Mouse (Mus musculus) heart, postnatal 0 days (tissue): ENCODE results near the gene Dpp6. TPM values are rescaled to one million over a fixed set of nuclear protein-coding genes. Genes with fewer than 3 reads are reported as not detected.

ENCODE experiments used
- ATAC-seq: fragments of 200-750 bp; cut with Nextera tagmentation; 2 replicates; pipeline ENCODE4 v1.8.0; 2017; ENCODE audit warnings: low read depth, moderate number of reproducible peaks, moderate library complexity; ENCODE audit not compliant: insufficient read depth
- DNase-seq: peaks from one replicate; pipeline ENCODE4 v3.0.0-alpha.2; 2016; ENCODE audit warnings: low spot score
- H3K27ac ChIP-seq: fragments of 300-500 bp; sonication (generic); 2 replicates; pipeline ENCODE4 v1.5.1; 2014; ENCODE audit warnings: low read depth, mild to moderate bottlenecking
- H3K27me3 ChIP-seq: fragments of 300-500 bp; sonication (generic); 2 replicates; pipeline ENCODE4 v1.6.1; 2014; ENCODE audit warnings: low read length, mixed read lengths; ENCODE audit not compliant: control insufficient read depth, insufficient read depth
- H3K36me3 ChIP-seq: fragments of 300-500 bp; sonication (generic); replicated peaks from 2 replicates; pipeline ENCODE4 v1.6.1; 2014; ENCODE audit warnings: low read length, mixed read lengths; ENCODE audit not compliant: control insufficient read depth, insufficient read depth
- H3K4me1 ChIP-seq: fragments of 300-500 bp; sonication (generic); 2 replicates; pipeline ENCODE4 v1.6.1; 2014; ENCODE audit warnings: antibody characterized with exemption; ENCODE audit not compliant: control insufficient read depth, insufficient read depth
- H3K4me2 ChIP-seq: fragments of 300-500 bp; sonication (generic); 2 replicates; pipeline ENCODE4 v1.6.1; 2014; ENCODE audit warnings: low read depth, mild to moderate bottlenecking, low read length, moderate library complexity
- H3K4me3 ChIP-seq: fragments of 300-500 bp; sonication (generic); 2 replicates; pipeline ENCODE4 v1.5.1; 2014; ENCODE audit warnings: low read depth, low read length
- H3K9ac ChIP-seq: fragments of 300-500 bp; sonication (generic); replicated peaks from 2 replicates; pipeline ENCODE4 v1.6.1; 2014; ENCODE audit warnings: low read depth, low read length, mixed read lengths
- H3K9me3 ChIP-seq: fragments of 300-500 bp; sonication (generic); replicated peaks from 2 replicates; pipeline ENCODE4 v1.6.1; 2016; ENCODE audit warnings: low read length; ENCODE audit not compliant: control insufficient read depth
- CTCF ChIP-seq: IDR thresholded peaks from 2 replicates; pipeline ENCODE4 v1.5.1; 2016; ENCODE audit warnings: antibody characterized with exemption, control low read depth, low read depth
- EP300 ChIP-seq: IDR thresholded peaks from 2 replicates; pipeline ENCODE4 v1.6.1; 2016; ENCODE audit warnings: antibody characterized with exemption, low read depth
- WGBS: fragments of 180-500 bp; shearing (Covaris S2); extraction: QIAGEN DNeasy Blood & Tissue Kit; methylation state at CpG from one replicate; pipeline ENCODE4 v1.1.7; 2014; 5-methylcytosine and 5-hydroxymethylcytosine counted together
- polyA plus RNA-seq: library from polyadenylated mRNA; unstranded; fragments of >200 nt; fragmentation: Nextera tagmentation; extraction: Ambion mirVana; gene quantifications from 2 replicates; pipeline ENCODE4 v1.2.1, GENCODE M21; 2015
- total RNA-seq: library from RNA; depleted of rRNA; stranded (reverse); fragments of >200 nt; gene quantifications from 2 replicates; pipeline ENCODE4 v1.2.3, GENCODE M21; 2014; ENCODE audit warnings: low replicate concordance

Dpp6 gene
- total and polyA plus RNA-seq, 2 experiments from 2014 or later: 0.05 TPM; not detected in 1

- H3K4me2 ChIP-seq: no peak overlapping the region
- no peaks in the 10 kb centered on the region for H3K27me3 ChIP-seq
- TF ChIP-seq CTCF (no peak), EP300 (no peak)
- H3K9ac ChIP-seq: no peak overlapping the region
- no peaks in the 10 kb centered on the region for H3K9me3 ChIP-seq
- no peaks in the 10 kb centered on the region for H3K4me1 ChIP-seq
- DNase-seq: no peak
- H3K27ac ChIP-seq: no peak overlapping the region
- no peak for ATAC-seq
- no peaks in the 10 kb centered on the region for H3K36me3 ChIP-seq
- 60% methylated on average over 4 of the region's 4 CpGs for WGBS
- H3K4me3 ChIP-seq: no peak overlapping the region
Observed at GRCm38 (mm10) chr5:27184963-27185362, 368.0 kb downstream of the Dpp6 start.

- DNase-seq (no peak), ATAC-seq (no peak)
- no peaks in the 10 kb centered on the region for H3K4me1 ChIP-seq
- H3K36me3 ChIP-seq: no peaks in the 10 kb centered on the region
- no peak overlapping the region for H3K4me3 ChIP-seq
- H3K4me2 ChIP-seq: no peak overlapping the region
- TF ChIP-seq CTCF (no peak), EP300 (no peak)
- H3K9ac ChIP-seq: no peak overlapping the region
- H3K27me3 ChIP-seq: no peaks in the 10 kb centered on the region
- H3K27ac ChIP-seq: no peak overlapping the region
- H3K9me3 ChIP-seq: no peaks in the 10 kb centered on the region
- 67% methylated on average over 5 of the region's 5 CpGs for WGBS
Observed at GRCm38 (mm10) chr5:27191242-27191969, 374.4 kb downstream of the Dpp6 start.

- TF ChIP-seq CTCF: no peak
- TF ChIP-seq EP300: no peak
- H3K9me3 ChIP-seq: no peaks in the 10 kb centered on the region
- no peak for ATAC-seq
- no peaks in the 10 kb centered on the region for H3K4me1 ChIP-seq
- no peaks in the 10 kb centered on the region for H3K27me3 ChIP-seq
- 71% methylated on average over 3 of the region's 3 CpGs for WGBS
- H3K36me3 ChIP-seq: no peaks in the 10 kb centered on the region
- H3K4me3 ChIP-seq: no peak overlapping the region
- no peak for DNase-seq
- no peak overlapping the region for H3K4me2 ChIP-seq
- no peak overlapping the region for H3K27ac ChIP-seq
- H3K9ac ChIP-seq: no peak overlapping the region
Observed at GRCm38 (mm10) chr5:27194157-27194556, 377.2 kb downstream of the Dpp6 start.

GRCm38 (mm10) chr5:27194975-27195374 is 378.0 kb downstream of the Dpp6 start:
- 27% methylated on average over 1 of the region's 1 CpGs for WGBS
- DNase-seq: no peak
- no peak overlapping the region for H3K27ac ChIP-seq
- H3K4me2 ChIP-seq: no peak overlapping the region
- ATAC-seq: no peak
- H3K9ac ChIP-seq: no peak overlapping the region
- H3K9me3 ChIP-seq: no peaks in the 10 kb centered on the region
- no peaks in the 10 kb centered on the region for H3K27me3 ChIP-seq
- no peak for TF ChIP-seq EP300
- TF ChIP-seq CTCF: no peak
- no peak overlapping the region for H3K4me3 ChIP-seq
- no peaks in the 10 kb centered on the region for H3K36me3 ChIP-seq
- H3K4me1 ChIP-seq: no peaks in the 10 kb centered on the region

GRCm38 (mm10) chr5:27200581-27201341 is 383.8 kb downstream of the Dpp6 start:
- WGBS: 33% methylated on average over 2 of the region's 2 CpGs
- no peak for ATAC-seq

More at GRCm38 (mm10) chr5:27200581-27201341, 383.8 kb downstream of the Dpp6 start:
- Histone ChIP-seq H3K27me3 (no peaks in the 10 kb centered on the region), H3K27ac (no peak overlapping the region), H3K4me3 (no peak overlapping the region), H3K4me1 (no peaks in the 10 kb centered on the region), H3K9ac (no peak overlapping the region), H3K4me2 (no peak overlapping the region), H3K36me3 (no peaks in the 10 kb centered on the region), H3K9me3 (no peaks in the 10 kb centered on the region)
- no peak for TF ChIP-seq CTCF
- TF ChIP-seq EP300: no peak
- DNase-seq: no peak
